Mouse (Mus musculus): ENCODE results near the gene Hes5. TPM values are rescaled to one million over a fixed set of nuclear protein-coding genes. Genes with fewer than 3 reads are reported as not detected.

Gene Hes5
- total RNA-seq, 2 experiments from 2014 or later: not detected

DNA sequence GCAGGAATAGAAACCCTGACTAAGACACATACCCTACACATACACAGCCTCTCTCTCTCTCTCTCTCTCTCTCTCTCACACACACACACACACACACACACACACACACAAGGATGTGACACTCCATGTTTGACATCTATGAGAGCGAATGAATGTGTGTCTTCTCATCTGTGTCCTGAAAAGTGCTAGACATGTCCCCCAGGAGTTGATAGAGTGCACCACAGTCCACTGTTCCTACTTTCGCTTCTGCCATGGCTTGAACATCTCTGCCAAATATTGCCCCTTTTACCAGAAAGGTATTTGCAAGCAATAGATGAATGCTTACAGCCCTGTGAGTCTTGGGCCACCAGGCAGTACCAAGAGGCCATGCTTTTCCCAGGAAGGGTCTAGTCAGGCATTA lies 20.6 kb upstream of the Hes5 start:
- no peak for ATAC-seq (replicated peaks; ENCODE audit: low FRiP score, poor library complexity, severe bottlenecking)

DNA sequence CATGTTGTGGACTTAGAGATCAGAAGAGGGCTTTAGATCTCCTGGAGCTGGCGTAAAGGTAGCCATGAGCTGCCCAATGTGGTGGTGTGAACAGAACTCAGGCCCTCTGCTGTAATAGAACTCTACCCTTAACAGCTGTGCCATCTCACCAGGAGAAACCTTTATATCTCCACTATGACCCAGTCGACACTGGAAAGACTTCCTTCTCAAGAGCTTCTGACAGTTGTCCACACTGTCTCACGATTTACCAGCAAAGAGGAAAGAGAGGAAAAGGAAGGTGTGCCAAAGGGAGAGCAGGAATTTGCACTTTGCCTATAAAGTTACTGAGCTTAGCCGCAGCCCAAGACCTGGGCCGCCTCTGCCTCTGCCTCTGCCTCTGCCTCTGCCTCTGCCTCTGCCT lies 18.9 kb upstream of the Hes5 start:
- no peak for ATAC-seq (replicated peaks; ENCODE audit: low FRiP score, poor library complexity, severe bottlenecking)

DNA sequence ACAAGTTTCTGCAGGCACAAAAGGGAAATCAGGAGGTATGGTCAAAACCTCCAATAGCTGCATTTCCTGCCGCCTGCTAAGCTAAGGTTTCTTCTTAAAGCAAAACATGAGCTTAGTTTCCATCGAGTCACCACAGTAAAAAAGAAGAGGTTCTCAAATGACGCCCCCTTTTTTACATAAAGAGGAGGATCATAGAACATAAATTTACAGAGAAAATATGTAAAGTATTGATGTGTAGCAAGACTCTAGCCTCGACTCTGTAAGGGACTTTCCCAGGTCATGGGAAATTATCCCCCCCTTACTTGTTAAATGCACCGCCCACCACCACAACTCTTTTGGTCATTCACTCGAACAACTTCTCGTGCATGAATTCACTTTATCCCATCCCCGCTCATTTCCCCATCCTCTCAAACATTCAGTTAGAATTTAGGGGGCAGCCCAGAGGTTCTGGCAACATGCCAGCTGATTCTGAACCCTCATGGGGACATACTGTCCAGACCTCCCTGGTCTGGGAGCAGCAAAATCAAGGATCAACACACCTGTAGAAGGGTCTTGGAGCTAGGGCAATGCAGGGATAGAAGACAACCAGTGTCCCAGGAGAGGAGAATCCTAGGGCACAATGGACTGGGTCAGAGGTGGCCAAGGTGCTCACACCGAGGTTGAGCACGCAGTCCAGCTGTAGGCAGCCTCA lies 17.9 kb upstream of the Hes5 start:
- no peak for ATAC-seq (replicated peaks; ENCODE audit: low FRiP score, poor library complexity, severe bottlenecking)

DNA sequence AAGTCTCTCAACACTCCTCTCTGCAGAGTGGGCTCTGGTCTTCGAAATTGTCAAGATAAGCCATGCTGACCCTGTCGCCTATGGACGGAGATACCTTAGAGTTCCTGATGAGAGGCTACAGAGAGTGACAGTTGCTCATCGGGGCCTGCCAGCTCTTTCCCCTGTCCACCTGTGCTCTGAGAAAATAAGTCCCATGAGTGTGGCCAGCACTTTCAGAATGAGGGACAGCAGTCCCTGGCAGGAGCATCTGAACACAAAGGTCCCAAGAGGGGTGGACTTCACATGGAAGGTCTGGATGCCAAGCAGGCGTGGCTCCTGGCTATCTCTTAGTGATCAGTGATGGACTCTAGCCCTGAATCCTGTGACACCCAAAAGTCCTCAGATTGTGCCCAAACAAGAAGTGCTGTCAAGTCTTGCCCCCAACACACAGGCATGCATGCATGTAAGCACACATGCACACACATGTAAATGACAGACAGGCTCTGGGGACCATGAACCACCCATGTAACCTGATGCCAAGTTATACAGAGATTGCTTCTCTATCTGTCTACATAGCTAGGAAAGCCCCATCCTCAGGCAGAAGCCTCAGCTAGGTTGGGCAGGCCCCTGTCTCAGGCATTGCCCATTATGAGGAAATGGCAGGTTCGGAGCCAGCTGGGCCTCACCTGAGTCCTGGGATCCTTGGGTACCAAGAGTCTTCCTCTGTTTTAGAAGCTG lies 17.2 kb upstream of the Hes5 start:
- ATAC-seq (replicated peaks; ENCODE audit: low FRiP score, poor library complexity, severe bottlenecking): no peak

DNA sequence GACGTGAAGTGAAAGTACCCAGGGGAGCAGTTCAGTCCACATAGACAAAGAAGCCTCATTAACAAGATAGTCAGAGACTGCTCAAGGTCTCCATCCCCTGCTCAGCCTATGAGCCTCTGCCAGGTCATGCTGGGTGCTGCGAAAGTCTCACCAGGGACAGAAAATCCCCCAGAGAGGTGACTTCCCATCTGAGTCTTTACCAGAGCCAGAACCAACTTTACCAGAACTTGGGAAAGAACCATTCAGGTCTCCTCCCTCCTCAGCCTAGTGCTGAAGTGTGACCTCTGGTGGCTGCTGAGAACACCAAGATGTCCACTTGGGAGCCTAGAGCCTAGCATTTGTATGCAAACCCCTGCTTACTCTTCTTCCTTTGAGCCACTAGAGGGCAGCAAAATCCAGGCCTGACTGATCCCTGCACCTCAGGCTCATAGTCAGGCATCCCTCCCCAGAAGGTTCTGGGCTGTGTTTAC lies 16.6 kb upstream of the Hes5 start:
- peak; percentile 98 for ATAC-seq (replicated peaks; ENCODE audit: low FRiP score, poor library complexity, severe bottlenecking)

DNA sequence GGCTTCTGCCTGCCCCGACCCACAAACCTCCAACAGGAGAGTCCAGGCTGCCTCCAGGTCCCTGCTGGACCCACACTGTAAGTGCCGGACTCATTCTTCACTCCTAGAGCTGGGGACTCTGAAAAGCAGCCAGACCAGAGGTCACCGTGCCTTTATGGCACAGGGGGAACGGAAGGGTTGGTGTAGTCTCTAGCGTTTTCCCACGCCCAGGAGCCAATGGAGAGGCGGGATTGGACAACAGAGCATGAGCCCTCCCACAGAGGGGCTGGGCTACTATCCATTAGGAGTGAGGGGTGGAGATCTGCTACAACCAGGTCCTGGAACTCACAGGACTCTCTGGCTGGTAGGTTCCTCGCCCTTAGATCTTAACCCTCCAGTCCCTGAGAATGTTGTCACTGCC lies 14.4 kb upstream of the Hes5 start:
- ATAC-seq (replicated peaks; ENCODE audit: low FRiP score, poor library complexity, severe bottlenecking): no peak

DNA sequence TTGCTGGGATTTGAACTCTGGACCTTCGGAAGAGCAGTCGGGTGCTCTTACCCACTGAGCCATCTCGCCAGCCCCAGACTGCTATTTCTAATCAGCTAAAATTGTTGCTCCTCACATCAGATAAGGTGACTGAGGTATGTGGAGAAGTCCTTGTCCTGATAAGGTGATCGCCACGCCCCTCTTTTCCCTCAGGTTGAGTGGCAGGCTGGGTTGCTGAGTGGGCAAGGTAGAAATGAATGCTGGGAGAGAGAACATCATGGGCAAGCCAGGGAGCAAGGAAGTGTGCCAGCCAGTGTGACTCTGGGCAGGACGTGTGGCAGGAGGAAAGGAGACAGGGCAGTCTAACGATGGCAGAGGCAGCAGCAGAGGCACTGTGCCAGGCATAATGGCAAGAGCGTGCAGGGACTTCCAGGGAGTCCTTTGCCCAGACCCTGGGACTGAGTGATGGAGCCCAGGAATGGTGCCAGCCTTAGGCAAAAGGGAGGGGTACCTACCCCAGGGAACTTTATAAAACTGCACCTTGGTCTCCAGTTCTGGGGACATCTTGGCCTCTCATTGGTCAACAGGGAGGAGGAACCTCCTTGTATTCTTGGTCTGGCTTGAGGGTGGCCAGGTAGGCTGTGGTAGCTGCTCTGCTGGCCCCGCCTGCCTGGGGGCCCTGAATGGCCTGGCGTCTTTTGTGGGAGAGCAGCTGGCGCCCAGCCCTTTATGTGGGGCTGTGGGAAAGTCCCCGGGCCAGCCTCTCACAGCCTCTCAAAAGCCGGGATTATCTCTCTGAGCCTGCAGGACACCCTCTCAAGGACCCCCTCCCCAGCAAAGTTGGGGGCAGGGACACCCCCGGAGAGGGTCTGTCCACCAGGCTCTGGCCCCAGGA lies 12.4 kb upstream of the Hes5 start:
- no peak for ATAC-seq (replicated peaks; ENCODE audit: low FRiP score, poor library complexity, severe bottlenecking)

DNA sequence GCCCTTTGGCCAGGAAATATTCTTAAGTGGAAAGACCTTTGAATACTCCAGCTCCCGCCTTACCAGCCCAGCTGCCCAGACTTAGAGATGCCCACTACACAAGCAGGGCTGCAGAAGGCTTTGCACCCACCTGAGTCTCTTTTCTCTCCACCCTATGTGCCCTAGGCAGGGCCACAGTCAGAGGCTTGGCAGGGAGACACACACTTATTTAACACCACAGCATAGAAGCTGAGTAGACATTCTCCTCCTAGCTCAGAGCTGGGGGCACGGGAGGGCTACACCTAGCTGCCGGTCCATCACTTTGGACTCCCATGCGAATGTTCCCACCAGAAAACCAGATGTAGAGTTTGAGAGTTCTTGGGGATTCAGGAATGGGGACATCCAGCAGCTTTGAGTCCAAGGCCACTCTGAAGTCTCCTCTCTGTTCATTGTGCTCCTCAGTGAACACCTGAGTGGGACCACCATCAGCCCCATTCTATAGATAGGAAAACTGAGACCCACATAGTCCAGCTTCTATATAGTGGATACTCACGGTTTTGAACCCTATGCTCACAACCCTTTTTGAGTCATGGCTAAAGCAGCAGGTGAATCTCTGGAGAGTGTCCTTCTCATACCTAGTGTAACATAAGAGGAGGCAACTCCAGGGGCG lies 11.7 kb upstream of the Hes5 start:
- no peak for ATAC-seq (replicated peaks; ENCODE audit: low FRiP score, poor library complexity, severe bottlenecking)

DNA sequence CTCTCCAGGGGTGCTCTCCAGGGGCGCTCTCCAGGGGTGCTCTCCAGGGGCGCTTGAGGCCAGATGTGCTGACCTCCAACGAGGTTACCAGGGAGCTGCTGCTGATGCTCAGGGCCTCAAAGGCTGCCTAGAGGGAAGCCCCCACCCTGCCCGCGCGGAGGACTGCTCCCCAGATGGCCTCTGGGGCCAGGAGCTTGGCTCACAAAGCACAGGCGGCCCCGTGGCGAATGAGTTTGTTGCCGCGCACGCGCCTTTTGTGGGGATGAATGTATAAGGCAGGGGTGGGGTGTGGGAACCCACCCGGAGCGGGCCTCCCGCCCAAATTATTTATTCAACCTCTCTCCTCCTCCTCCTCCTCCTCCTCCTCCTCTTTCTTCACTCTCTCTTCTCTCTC lies 11.1 kb upstream of the Hes5 start:
- ATAC-seq (replicated peaks; ENCODE audit: low FRiP score, poor library complexity, severe bottlenecking): no peak

DNA sequence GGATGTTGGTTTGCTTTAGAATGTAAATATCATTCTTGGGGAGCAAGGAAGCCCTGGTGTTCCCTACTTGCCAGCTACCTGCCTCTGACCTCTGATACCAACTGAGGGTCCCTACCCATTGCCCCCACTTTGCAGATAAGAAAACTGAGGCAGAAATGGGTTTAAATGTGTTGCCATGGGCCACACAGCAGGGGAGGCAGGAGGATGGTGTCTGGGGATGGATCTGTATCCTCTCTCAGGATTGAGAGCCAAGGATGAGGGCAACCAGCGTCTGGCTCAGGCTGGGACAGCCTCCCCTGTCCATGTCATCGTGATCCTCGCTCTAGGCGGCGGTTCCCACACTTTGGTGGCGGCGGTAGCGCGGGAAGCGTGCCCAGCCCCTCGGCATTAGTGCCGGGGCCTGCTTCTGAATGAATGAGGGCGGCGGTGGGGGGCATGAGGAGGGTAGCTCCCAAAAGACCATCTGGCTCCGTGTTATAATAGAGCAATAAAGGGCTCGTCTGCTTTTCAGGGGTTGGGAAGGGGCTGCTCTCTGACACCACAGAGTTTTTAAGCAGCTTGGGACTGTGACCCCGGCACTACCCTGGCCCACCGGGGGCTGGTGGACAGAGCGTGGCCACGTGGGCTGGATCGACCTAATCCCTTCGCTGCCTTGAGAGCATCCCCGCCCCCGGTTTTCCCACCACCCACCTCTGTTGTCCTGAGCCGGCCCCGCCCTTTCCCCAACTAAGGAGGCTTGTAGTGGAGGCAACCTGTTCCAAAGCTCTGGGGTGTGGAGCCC lies 8.1 kb upstream of the Hes5 start:
- no peak for ATAC-seq (replicated peaks; ENCODE audit: low FRiP score, poor library complexity, severe bottlenecking)

DNA sequence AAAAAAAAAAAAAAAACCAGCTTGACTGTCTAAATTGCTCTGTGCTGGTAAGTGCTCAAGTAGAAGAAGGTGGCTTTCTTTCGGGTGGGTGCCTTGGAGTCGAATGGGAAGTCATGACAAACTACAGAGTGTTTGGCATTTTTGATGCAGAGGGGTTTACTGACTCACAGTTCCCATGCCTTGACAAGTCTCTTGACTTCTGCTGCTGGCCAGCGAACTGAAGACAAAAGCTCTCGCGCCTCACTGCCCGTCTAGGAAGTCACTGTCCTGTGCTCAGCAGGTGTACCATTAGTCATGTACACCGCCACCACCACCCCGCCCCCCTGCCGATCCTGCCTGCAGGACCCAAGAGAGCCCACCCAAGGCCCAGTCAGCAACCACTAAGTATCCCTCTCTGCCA lies 4.1 kb upstream of the Hes5 start:
- ATAC-seq (replicated peaks; ENCODE audit: low FRiP score, poor library complexity, severe bottlenecking): no peak

DNA sequence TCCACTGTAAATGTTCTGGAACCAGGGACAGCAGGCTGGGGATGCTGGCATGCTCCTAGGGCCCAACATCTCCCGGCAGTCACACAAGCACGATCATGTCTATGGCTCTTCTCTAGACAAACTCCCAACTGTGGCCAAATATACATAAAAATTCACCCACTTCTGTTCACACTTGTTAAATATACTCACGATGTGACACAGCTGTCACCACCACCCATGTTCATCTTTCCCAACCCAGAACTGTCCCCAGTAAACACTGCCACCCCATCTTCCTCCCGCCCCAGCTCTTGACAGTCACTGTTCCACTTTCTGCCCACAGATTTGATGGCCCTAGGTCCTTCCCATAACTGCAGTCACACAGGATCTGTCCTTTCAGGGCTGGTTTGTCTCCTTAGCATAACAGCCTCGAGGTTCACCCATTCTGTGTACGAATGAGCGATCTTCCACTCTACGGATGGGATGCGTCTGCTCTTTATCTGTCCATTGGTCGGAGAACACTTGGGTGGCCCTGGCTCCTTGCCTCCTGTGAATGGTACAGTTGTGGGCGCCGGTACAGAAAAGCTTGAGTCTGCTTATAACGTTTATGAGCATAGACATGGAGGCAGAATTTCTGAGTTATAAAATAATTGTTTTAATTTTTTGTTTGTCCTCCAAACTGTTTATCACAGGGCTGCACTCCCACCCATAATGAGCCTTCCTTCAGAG lies 3.3 kb upstream of the Hes5 start:
- ATAC-seq (replicated peaks; ENCODE audit: low FRiP score, poor library complexity, severe bottlenecking): no peak

DNA sequence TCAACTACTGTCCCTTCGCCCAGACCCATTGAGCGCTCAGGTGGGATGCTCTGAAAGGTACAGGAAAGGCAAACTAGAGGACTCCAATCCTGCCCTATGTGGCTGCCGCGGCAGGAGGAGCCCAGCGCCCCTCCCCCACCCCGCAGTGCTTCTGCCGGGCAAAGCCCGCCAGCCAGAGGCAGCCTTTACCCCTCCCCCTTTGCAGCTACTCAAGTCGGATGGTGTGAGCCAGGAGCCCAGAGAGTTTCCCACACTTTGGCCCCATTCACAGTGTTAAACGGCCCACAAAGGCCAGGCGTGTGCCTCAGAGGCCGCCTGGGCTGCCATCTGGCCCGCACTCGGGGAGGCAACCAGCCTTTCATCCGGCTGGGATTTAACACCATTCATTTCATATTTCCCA lies 2.6 kb upstream of the Hes5 start:
- no peak for ATAC-seq (replicated peaks; ENCODE audit: low FRiP score, poor library complexity, severe bottlenecking)

DNA sequence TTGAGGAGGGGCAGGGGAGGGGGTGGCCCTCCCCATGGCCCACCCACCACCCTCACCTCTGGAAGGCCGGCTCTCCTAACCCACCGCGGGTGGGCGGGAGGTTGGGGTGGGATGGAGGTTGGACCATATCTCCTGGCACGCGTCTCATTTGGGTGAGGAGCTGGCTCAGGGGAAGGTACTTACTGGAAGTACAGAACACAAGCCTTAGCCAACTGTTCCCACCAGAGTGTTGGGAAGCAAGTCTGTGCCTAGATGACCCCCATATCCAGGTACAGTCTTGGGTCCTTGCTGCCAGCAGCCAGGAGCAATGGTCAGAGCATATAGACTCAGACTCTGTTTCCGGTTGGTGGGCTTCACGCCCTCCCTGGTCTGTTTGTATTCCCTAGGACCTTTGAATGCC lies 2.1 kb upstream of the Hes5 start:
- ATAC-seq (replicated peaks; ENCODE audit: low FRiP score, poor library complexity, severe bottlenecking): no peak

DNA sequence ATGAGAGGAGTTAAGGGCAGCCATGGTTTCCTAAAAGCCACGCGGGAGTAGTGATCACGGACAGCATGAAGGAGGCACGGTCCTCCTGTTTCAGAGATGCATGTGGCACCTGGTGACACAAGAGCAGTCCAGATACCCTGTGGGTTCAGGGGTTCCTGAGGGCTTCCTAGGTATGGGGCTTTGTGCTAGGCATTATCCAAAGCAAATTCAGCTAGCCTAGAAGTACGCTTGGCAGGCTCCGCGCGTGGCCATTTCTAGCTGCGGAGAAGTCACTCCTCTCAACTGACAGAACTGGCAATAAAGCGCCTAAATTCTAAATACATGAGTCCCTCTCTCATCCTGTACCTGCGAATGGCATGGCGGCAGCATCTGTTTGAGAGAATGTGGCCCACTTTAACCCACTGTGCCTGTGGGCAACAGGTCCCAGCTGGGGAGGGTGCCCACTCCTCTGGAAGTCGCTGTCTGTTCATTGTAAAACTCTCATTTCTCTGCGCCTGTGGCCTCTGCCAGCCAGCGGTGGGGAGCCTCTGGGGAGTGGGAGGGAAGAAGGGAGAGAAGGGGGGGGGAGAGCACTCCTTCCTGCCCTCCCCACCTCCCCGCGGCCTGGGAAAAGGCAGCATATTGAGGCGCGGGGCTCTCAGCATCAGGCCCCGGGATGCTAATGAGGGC lies 568 bp upstream of the Hes5 start:
- ATAC-seq (replicated peaks; ENCODE audit: low FRiP score, poor library complexity, severe bottlenecking): no peak

DNA sequence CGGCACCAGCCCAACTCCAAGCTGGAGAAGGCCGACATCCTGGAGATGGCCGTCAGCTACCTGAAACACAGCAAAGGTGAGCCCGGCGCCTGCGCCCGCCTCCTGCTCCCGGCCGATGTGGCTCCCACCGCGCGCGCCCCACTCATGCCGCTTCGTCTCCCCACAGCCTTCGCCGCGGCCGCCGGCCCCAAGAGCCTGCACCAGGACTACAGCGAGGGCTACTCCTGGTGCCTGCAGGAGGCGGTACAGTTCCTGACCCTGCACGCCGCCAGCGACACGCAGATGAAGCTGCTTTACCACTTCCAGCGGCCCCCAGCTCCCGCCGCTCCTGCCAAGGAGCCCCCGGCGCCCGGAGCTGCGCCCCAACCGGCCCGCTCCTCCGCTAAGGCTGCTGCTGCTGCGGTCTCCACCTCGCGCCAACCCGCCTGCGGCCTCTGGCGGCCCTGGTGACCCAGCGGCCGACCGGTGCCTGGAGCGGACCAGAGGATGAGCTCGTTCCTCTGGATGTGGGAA lies 559 bp downstream of the Hes5 start:
- no peak for ATAC-seq (replicated peaks; ENCODE audit: low FRiP score, poor library complexity, severe bottlenecking)

DNA sequence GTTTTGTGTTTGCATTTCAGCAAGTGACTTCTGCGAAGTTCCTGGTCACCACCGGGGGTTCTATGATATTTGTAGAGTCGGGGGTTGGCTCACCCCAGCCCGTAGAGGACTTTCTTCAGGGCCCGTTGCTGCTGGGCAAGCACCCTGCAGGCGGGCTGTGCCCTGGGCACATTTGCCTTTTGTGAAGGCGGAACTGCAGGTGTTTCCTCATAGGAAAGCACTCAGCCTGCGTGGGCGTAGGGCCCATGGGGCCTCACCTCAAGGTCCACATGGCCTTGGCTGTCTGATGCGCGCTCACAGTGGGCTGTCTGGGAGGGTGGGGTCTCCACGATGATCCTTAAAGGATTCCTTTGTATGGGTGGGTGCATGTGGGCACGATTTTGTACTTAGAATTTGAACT lies 1.2 kb downstream of the Hes5 start:
- no peak for ATAC-seq (replicated peaks; ENCODE audit: low FRiP score, poor library complexity, severe bottlenecking)

DNA sequence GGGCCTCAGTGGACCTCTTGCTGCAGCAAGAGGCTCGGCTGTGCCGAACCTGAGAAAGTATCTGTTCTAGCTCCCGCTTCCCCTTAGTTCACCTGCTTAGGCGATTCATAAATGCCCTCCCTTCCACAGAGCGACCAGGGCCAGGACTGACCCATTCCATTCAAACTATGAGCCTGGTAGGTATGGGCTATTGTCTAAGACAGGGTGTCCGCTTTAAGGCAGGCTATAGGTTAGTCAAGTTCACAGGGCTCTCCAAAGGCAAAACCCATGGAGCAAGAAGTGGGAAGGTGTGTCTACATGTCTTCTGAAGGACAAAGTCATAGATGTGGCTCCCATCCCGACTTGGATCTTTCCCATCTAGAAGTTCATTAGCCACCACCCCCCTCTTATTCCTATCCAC lies 2.0 kb downstream of the Hes5 start:
- no peak for ATAC-seq (replicated peaks; ENCODE audit: low FRiP score, poor library complexity, severe bottlenecking)
